Mouse (Mus musculus) cerebellum, postnatal 10 days (tissue): ENCODE results near the gene Uts2r.

ENCODE experiments used
- DNase-seq, 2 experiments: peaks; one replicate each; pipeline ENCODE4 v3.0.0; 2021; ENCODE audit warnings: mixed read lengths in 2 of 2

Gene Uts2r

DNA sequence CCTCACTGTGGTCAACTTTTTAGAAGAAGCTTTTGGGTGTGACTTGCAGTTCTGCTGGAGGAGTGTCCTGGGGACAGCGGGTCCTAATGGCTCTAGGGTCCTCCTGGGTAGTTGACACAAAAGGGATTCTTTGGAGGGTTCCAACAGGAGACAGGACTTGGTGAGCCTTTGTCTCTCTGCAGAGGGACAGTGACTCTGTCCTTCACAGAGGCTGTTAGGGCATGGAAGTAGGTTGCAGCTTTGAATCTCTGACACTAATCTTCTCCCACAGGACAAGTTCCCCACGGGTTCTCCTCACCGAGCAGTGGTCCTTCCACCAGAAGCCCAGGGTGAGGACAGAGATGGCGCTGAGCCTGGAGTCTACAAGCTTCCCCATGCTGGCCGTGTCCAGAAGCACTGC lies at the start of gene Uts2r:
TSS of gene Uts2r (plus strand) at position 301 of the 400 bp plus-strand sequence.
- no peak for DNase-seq

DNA sequence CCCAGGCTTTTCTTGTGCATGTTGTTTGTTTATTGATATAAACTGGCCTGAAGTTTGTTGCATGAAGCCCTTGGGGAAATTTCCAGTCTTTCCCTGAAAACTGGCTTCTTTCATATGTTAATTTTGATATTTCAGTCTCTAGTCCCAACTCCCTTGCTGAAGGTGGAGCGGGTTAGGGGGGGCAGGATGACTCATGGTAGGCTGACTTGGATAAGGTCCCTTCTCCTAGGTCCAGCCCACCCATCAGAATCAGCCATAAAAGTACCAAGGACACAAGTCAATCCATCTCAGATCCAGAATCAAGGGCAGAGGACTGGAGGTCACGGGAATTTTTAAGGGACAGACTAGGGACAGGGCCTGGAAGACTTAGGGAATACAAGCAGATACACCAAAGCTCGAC lies 49.0 kb upstream of the Uts2r start:
- DNase-seq: no peak

DNA sequence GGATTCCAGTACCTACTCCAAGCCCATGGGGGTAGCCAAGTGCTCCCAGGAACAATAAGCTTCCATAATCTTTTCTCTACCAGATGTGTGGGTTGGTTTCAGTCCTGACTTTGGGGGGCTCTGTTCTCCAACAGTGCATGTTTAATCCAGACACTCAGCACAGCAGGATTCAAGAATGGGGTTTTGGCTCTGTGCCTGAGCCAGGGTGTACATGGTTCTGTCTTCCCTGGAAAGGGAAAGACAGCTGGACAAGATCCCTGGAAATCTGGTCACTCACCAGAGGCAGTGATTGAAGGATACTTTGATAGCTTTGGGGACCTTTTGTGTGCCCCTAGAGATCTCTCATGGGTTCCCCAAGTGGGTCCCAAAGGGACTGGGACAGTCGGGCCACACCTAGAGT lies 48.5 kb upstream of the Uts2r start:
- DNase-seq: peak; percentile 38 to 45

DNA sequence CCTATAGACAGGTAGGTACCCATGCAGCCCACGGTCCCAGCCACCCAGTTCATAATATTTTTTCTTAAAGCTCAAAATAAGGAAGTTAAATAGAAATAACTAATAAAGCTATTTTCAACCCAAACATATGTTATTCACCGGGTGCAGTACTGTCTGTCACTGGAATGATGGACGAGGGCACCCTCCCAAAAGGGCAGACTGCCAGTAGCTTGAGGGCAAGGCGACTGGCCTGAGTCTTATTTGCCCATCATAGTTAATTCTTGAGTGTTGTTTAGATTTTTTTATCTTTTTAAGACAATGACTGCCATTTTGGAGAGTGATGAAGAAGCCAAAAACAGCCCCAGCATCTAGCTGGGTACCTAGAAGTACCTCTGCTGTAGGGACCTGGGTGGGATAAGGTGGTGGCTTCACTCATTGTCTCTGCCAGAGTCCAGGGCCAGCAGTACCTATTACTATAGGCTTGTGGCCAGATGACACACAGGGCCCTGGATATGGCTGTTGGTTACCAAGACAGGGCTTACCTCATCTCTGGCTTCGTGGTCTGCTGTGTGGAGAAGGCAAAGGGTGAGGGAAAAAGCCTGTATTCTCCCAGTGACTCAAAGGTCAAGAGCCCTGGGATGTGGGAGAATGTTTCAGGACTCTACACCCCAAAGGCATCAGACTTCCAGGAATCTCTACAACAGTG lies 47.8 kb upstream of the Uts2r start:
- DNase-seq: peak; percentile 96

DNA sequence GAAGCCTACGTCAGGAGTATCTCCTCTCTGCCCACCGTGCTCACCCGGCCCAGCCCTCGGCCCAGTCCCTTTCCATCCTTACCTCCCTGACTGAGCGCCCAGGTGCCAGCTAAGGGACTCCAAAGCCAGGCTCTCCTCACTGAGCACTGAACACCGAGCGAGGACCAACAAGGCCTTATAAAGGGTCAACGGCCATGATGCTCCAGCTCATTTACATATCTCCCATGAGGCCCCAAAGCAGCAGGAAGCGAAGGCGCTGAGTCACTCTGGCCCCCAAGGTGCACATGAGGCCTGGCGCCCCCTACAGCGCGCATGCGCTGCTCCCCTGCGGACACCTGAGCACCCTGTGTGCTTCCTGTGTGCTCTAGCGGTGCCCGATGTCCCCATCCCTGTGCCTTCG lies 42.0 kb upstream of the Uts2r start:
- no peak for DNase-seq

DNA sequence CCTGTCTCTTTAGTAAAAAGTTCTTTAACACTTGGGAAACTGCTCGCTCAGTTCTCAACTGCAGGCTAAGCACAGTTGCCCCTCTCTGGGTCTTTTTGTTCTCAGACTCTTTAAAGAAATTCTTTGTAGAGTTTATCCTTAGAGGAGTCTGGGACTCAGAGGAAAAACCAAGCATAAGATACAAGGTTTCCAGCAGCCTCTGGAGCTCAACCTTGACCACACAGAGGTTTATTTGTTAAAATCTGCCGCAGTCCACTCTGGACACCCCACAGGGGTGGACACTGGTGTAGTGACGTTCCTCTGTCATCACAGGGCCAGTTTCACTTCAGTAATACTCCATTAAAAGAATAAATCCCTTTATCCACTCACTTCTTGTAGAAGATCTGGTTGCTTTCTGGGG lies 41.5 kb upstream of the Uts2r start, which contains the start of gene Tex19.2:
TSS of gene Tex19.2 (minus strand) at position 101 of the 400 bp plus-strand sequence.
- no peak for DNase-seq

DNA sequence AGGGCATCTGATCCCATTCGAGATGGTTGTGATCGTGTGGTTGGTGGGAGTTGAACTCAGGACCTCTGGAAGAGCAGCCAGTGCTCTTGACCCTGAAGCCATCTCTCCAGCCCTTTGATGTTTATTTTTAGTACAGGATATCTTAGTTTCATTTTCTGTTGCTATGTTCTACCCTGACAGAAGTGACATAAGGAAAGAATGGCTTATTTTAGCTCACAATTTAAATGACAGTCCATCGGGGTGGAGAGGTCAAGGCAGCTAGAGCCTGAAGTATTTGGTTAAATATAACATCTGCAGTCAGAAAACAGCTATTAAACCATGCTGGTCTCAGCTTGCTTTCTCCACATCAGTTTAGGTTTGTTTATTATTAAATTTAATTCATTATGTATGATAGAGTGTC lies 38.9 kb upstream of the Uts2r start:
- no peak for DNase-seq

DNA sequence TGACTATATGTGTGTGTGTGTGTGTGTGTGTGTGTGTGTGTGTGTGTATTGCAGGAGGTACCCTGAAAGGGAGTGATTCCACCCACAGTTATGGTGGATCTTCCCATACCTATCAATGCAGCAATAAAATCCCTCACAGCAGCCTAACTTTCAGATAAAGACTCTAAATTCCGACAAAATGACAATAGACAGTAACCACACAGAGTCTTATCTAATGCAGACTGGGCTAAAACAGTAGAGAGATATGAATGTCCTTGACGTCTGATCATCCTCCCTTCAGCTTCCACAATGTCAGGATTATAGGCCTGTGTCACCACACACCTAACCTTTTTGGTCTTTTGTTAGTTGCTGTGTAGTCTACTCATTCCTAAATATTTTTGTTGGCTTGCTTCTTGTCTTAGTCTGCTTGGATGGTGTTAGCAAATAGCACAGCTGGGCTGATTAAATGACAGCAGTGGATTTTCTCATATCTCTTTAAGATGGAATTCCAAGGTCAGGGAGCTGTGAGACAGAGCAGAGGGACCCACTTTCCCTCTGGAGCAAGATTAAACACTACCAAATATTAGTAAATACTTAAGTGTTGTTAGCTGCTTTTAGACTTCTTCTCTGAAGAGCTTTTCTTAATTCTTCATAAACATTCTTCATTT lies 37.9 kb upstream of the Uts2r start:
- DNase-seq: no peak

DNA sequence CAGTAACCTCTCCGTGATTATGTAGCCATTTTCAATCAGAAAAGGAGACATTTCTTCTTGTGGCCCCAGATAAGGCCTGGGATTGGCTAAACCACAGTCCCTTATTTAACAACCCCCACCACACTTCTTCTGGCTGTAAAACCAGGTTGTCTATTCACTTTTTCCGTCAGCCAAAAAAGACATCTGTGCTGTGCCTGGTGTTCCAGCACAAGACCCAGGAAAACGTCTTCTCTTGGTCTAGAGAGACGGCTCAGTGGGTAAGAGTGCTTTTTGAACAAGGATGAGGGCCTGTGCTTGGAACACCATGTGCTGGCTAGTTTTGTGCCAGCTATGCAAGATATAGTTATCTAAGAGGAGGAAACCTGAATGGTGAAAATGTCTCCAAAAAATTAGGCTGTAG lies 36.6 kb upstream of the Uts2r start:
- no peak for DNase-seq

DNA sequence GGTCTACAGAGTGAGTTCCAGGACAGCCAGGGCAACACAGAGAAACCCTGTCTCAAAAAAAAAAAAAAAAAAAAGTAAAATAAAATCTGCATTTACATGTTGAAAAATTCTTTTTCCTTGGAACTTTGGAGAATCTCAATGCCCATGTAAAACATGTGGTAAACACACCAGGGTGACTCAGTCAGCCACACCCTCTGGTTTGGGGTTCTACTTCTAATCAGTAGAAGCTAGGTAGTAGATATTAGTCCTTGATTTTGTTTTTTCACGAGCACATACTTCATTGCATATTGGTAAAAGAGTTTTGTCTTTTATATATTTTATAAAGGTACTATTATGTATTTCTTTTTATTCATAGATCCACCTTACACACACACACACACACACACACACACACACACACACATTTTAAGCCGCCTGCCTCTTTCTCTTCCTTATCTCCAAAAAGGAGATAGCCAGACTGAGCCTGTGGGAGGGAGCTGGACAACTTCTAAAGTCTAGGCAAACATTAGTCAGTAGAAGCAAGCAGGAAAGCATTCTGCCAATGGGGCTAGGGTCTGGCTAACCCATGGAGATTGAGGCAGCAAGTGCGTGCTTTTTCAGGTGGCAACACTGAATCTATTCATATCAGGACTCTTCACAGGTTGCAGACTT lies 34.4 kb upstream of the Uts2r start:
- DNase-seq: no peak

DNA sequence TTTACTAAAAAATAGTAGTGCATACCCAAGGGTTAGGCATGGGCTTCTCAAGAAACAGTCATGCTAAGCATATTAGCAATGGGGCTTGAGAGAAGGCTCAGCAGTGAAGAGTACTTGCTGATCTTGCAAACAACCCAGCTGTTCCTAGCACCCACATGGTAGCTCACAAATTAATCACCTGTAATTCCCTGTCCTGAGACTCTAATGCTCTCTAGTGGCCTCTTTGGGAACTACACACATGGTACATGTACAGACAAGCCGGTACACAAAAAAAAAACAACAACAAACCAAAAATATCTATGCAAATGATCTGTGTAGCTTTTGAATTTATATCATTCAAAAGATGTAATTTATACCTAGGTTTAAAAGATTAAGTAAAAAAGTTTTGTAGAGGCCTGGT lies 33.7 kb upstream of the Uts2r start:
- DNase-seq: peak; percentile 33 to 56

DNA sequence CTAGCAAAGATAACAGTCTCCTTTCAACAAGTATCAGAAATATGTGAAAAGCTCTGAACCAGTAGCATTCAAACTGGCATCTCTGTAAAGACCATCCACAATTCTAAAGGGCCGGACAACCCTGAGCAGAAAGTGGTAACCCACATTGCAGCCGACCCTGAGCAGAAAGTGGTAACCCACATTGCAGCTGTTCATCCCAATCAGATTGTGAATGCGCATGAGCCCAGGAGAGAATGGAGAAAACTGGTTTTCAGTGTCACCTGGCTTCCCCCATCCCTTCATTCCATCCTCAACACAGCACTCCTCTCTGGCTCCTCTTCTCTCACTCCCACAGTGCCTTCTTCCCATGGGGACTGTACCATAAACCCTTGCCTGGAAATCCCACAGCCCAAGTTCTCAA lies 32.6 kb upstream of the Uts2r start:
- no peak for DNase-seq

DNA sequence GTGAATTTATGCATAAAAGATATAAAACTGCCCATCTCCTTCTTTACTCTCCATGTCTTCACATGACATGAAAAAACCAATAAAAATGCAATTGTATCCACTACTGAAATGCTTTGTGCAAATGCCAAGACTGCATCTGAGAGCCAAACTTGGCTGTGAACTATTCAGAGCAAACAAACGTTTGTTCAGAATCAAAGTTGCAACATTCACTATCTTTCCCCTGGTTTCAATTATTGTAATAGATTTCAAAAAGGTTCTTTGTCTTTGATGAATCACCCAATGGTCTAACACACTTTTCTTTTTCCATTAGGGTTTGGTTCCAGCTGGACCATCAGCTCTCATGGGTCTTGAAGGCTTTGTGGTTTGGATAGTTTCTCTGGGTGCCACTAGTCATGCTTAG lies 30.5 kb upstream of the Uts2r start:
- DNase-seq: no peak

DNA sequence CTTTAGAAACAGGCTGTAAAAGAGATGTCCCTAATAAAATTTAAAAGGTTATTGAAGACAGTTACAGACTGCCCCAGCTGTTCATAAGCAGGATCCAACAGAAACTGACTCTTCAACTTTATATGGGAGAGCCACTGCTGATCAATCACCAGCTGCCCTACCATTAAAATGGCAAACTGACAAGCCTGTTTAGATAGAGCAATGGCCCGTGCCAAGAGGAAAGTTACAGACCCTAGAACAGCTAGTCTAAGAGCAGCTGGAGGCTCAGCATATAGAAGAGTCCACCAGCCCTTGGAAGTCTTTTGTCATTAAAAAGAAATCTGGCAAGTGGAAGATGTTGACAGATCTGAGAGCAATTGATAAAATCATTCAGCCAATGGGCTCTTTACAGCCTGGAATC lies 25.5 kb upstream of the Uts2r start:
- no peak for DNase-seq

DNA sequence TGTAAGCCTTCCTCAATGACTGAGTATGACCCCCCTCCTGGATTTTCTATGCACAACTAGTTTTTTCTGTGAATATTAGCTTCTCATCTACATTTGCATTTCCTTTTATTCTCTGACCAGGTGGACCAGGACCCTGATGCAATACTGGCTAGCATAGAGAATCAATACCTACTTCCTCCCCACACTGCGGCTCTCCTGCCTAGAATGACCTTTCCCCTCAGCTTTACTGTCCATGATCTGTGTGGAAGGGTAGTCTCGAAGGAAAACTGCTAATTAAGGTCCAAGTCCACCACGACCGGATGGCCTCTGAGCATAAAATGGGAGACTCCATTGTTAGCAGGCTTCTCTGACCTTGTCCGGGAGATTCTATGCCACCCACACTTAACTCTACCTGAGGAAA lies 22.4 kb upstream of the Uts2r start:
- no peak for DNase-seq

DNA sequence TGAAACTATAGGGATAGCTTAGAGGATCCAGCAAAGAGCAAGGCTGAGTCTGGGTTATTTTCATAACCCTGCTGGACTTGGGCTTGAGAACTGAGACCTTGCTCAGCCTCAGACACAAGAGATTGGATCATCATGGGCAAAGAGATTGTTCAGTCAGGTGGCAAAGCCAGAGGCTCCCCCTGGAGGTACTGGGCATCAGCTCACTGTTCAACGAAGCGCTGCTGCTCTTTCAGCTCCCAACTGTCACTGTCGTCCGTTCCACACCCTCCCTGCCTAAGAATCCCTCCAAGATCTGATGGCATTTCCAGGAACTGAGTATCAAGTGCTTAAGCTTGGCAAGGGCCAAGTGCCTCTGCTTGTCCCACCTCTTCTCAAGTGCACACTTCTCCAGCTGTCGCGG lies 21.3 kb upstream of the Uts2r start:
- peak; percentile 61 for DNase-seq

DNA sequence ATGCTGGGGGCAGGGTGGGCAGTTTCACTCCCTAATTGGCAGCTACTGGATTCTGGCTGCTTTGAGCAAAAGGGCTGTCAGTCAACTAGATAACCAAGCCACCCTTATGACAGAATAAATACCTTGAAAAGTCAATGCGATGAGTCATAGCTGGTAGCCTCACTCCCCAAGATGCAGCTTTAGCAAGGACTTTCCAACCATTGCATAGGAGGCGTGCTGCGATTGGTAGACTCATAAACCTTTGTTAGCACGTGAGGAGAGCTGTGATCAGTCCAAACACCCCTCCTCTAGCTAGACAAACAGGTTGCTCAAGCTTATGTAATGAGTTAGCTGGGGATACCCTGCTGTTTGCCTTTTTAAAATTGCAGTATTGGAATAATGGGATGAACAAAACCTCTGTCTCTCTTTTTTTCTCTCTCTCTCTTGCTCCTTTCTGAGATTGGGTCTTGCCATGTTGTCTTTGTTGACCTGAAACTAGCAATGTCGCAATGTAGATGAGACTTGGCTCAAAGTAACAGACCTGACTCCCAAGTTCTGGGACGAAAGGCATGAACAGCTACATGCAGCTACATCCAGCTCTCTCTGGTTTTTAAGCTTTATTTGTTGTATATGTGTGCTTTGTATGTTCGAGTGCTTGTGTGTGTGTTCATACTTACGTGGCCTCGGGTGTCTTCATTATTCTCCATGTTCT lies 16.6 kb upstream of the Uts2r start:
- DNase-seq: no peak

DNA sequence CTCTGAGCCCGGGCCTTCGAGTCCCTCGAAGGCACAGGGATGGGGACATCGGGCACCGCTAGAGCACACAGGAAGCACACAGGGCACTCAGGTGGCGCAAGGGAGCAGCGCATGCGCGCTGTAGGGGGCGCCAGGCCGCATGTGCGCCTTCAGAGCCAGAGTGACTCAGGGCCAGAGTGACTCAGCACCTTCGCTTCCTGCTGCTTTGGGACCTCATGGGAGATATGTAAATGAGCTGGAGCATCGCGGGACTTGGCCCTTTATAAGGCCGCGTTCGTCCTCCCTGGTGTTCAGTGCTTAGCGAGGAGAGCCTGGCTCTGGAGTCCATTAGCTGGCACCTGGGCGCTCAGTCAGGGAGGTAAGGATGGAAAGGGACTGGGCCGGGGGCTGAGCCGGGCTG lies 14.2 kb upstream of the Uts2r start, which contains the start of gene Tex19.1:
TSS of gene Tex19.1 (plus strand) at position 279 of the 400 bp plus-strand sequence.
- DNase-seq: no peak

DNA sequence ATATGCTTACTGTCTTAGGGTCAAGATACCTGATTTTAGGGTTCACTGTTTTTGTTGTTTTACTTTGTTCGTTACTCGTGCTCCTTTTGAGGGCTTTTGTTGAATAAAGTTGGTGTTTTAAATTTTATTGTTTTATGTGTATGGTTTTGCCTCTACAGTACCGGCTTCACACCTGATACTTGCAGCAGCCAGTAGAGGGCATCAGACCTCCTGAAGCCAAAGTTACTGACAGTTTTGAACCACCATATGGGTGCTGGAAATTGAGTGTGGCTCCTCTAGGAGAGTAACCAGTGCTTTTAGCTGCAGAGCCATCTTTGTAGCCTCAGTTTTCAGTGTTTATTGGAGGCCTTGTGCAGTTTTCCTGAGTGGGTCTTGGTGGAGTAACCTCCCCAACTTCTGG lies 11.9 kb upstream of the Uts2r start:
- DNase-seq: no peak

DNA sequence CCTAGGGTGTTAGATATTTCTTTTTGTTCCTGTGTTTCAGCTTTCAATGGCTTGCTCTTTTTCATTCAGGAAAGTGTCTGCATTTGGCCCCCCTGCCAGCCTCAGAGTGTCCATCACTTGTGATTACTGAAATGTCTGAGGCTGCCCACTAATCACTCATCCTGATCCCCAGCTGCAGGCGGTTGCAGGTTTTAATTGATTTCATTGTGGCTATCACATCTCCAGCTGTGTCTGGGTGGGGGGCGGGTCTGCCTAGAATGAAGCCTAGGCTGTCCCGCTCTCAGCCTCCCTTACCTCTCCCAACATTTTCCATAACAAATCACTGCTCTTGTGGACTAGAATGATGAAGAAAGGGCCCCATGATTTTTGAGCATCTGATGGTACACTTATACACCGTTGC lies 5.9 kb upstream of the Uts2r start:
- DNase-seq: no peak

DNA sequence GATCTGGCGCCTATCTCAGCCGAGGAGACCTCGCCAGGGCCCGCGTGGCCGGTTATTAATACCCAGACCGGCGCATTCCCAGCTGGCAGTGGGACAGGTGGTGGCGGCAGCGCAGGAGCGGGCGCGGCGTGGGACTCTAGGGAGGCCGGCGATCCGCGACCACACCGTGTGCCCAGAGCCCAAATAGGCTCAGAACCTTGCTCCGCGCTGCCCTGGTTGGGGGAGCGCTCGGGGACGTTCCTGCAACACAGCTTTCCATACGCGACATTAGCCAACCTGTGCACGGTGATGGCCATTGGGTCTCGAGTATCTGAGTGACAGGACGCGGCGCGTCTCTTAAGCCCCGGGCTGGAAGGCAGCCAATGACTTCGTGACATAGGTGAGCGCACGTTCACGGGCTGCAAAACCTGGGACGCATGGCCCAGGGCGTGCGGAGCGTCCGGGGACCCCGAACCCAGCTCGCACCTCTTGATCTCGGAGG lies 3.6 kb upstream of the Uts2r start:
- DNase-seq: peak; percentile 83 to 85

DNA sequence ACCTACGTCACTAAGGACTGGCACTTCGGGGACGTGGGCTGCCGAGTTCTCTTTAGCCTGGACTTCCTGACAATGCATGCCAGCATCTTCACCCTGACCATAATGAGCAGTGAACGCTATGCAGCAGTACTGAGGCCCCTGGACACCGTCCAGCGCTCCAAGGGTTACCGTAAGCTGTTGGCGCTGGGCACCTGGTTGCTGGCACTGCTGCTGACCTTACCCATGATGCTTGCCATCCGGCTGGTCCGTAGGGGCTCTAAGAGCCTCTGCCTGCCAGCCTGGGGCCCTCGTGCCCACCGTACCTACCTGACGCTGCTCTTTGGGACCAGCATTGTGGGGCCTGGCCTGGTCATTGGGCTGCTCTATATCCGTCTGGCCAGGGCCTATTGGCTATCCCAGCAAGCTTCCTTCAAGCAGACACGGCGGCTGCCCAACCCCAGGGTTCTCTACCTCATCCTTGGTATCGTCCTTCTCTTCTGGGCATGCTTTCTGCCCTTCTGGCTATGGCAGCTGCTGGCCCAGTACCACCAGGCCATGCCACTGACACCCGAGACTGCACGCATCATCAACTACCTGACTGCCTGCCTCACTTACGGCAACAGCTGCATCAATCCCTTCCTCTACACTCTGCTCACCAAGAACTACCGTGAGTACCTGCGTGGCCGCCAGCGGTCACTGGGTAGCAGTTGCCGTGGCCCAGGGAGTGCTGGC lies 720 bp downstream of the Uts2r start:
- peak; percentile 71 to 79 for DNase-seq

DNA sequence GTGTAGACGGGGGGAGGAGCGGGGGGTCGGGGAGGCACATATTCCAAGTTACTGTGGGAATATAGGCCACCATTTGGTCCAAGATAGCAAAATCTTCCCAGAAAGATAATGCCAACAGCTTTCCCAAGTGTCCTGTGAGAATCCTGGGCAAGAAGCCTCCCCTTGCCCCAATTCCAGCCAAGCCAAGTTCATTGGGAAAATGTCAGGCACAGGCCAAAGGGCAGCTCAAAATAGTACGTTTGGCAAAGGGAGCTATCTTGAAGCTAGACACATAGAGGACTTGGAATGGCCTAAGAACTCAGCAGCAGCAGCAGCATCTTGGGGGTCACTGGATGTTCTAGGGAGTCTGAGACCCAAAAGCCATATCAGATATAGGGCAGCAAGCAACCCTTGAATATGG lies 3.7 kb downstream of the Uts2r start:
- DNase-seq: no peak
